Mouse (Mus musculus): ENCODE data around the gene Fbxo44. TPM values are rescaled to one million over a fixed set of nuclear protein-coding genes. Genes with fewer than 3 reads are reported as not detected.
A peak's percentile ranks its signal among the peaks of the same experiment; 100 is the strongest.

Gene Fbxo44
- polyA plus RNA-seq, 1 experiment from 2014 or later: 20.6 TPM

DNA sequence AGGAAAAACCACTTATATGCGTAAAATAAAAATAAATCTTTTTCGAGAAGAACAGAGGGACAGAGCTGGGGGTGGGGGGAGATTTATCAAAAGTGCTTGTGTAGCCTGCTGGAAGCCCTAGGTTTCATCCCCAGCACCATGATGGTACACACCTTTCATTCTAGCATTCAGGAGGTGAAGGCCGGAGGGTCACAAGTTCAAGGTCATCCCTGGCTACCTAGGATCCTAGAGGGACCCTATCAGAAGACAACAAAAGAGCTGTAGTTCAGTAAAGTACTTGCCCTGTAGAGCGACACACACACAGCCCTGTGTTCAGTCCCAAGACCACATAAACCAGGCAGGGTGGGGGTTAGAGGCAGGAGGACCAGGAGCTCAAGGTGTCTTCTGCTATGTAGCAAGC is 6.3 kb downstream of the Fbxo44 start:
- Histone ChIP-seq H3K4me2 (replicated peaks; ENCODE audit: low read depth, low read length) (no peak overlapping the region), H3K9ac (replicated peaks; ENCODE audit: low read length) (no peak overlapping the region), H3K4me1 (ENCODE audit: insufficient read depth, low read length) (peaks cover 29% of the 10 kb centered on the region), H3K27me3 (ENCODE audit: insufficient read depth, low read length) (peaks cover 4% of the 10 kb centered on the region; the same call in 1 of the 2 replicates), H3K36me3 (ENCODE audit: insufficient read depth, low read length) (0 out of 2 replicates have a peak, but pooled peaks cover 7% of the 10 kb centered on the region), H3K9me3 (ENCODE audit: low read length) (no peaks in the 10 kb centered on the region), H3K27ac (ENCODE audit: low read length) (no peak overlapping the region), H3K4me3 (ENCODE audit: low read length) (no peak overlapping the region)
- no peak for ATAC-seq (ENCODE audit: low FRiP score, low TSS enrichment)
- WGBS: 92% methylated on average over 4 of the region's 4 CpGs

DNA sequence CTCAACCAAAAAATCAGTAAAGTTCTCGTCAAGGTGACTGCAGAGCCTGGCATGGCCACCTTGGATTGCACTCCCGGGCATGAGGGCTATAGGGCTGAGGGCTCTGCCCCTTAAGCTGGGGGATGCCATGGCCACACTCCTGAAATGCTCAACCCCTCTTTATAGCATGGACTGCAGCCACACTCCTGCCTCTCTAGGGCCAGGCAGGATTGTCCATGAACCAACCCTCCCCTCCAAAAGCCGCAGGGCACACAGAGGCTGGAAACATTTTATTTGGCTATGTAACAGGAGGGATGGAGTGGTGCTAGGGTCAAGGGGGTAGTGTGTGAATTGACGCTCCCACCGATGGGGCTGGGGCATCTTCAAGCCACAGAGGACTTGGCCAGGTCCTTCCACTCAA is 7.7 kb downstream of the Fbxo44 start:
- H3K27me3 ChIP-seq (ENCODE audit: insufficient read depth, low read length): no peaks in the 10 kb centered on the region
- ATAC-seq (ENCODE audit: low FRiP score, low TSS enrichment): no peak
- WGBS: 89% methylated on average over 5 of the region's 5 CpGs
- no peaks in the 10 kb centered on the region for H3K9me3 ChIP-seq (ENCODE audit: low read length)
- H3K4me1 ChIP-seq (ENCODE audit: insufficient read depth, low read length): peaks cover 22% of the 10 kb centered on the region
- no peak overlapping the region for H3K4me3 ChIP-seq (ENCODE audit: low read length)
- 0 out of 2 replicates have a peak, but pooled peaks cover 7% of the 10 kb centered on the region for H3K36me3 ChIP-seq (ENCODE audit: insufficient read depth, low read length)
- H3K4me2 ChIP-seq (replicated peaks; ENCODE audit: low read depth, low read length): no peak overlapping the region
- no peak overlapping the region for H3K9ac ChIP-seq (replicated peaks; ENCODE audit: low read length)
- H3K27ac ChIP-seq (ENCODE audit: low read length): no peak overlapping the region

GRCm38 (mm10) chr4:148151267-148152168 is 8.8 kb downstream of the Fbxo44 start, which contains the start of gene Fbxo6:
Gene Fbxo6 (minus strand): TSS chr4:148152140.
- Histone ChIP-seq H3K4me1 (ENCODE audit: insufficient read depth, low read length) (peaks cover 22% of the 10 kb centered on the region), H3K27me3 (ENCODE audit: insufficient read depth, low read length) (no peaks in the 10 kb centered on the region), H3K4me2 (replicated peaks; ENCODE audit: low read depth, low read length) (peak within 1 kb of the TSS; percentile 93), H3K9me3 (ENCODE audit: low read length) (no peaks in the 10 kb centered on the region), H3K4me3 (ENCODE audit: low read length) (peak within 1 kb of the TSS; percentile 71), H3K9ac (replicated peaks; ENCODE audit: low read length) (peak within 1 kb of the TSS; percentile 83), H3K27ac (ENCODE audit: low read length) (peak within 1 kb of the TSS; percentile 87), H3K36me3 (ENCODE audit: insufficient read depth, low read length) (0 out of 2 replicates have a peak, but pooled peaks cover 7% of the 10 kb centered on the region)
- WGBS: under 1% methylated on average over 67 of the region's 67 CpGs
- ATAC-seq (ENCODE audit: low FRiP score, low TSS enrichment): peak; percentile 86

GRCm38 (mm10) chr4:148150953-148151266 is 9.4 kb downstream of the Fbxo44 start:
- Histone ChIP-seq H3K9ac (replicated peaks; ENCODE audit: low read length) (peak overlapping the region; percentile 83; the same call in 1 of the 2 replicates), H3K4me1 (ENCODE audit: insufficient read depth, low read length) (peaks cover 22% of the 10 kb centered on the region), H3K9me3 (ENCODE audit: low read length) (no peaks in the 10 kb centered on the region), H3K27me3 (ENCODE audit: insufficient read depth, low read length) (no peaks in the 10 kb centered on the region), H3K36me3 (ENCODE audit: insufficient read depth, low read length) (peaks cover 3% of the 10 kb centered on the region; the same call in 1 of the 2 replicates), H3K4me2 (replicated peaks; ENCODE audit: low read depth, low read length) (peak overlapping the region; percentile 93), H3K27ac (ENCODE audit: low read length) (peak overlapping the region; percentile 64), H3K4me3 (ENCODE audit: low read length) (peak overlapping the region; percentile 71)
- 24% methylated on average over 3 of the region's 3 CpGs for WGBS
- no peak for ATAC-seq (ENCODE audit: low FRiP score, low TSS enrichment)

DNA sequence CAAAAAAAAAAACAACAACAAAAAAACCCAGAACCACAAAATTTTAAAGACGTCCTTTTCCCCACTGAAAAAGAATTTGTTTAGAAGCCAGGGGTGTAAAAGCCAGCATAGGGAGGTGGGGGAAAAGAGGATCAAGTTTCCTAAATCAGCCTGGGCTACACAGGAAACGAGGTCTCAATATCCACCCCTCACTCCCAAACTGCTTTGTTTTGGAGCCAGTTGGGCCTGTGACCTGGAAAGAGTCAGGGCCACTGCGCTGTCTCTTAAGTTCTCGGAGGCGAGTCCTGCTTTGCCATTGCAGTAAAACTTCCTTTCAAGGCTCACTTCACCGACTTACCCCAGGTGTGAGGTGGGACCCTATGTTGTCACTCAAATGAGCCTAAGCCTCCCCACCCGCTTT is 10.0 kb downstream of the Fbxo44 start:
- Histone ChIP-seq H3K4me2 (replicated peaks; ENCODE audit: low read depth, low read length) (no peak overlapping the region; the same call in none of the 2 replicates), H3K9ac (replicated peaks; ENCODE audit: low read length) (peak overlapping the region; percentile 20; the same call in 1 of the 2 replicates), H3K4me1 (ENCODE audit: insufficient read depth, low read length) (peaks cover 22% of the 10 kb centered on the region), H3K9me3 (ENCODE audit: low read length) (no peaks in the 10 kb centered on the region), H3K27ac (ENCODE audit: low read length) (peak overlapping the region; percentile 64), H3K36me3 (ENCODE audit: insufficient read depth, low read length) (peaks cover 7% of the 10 kb centered on the region), H3K4me3 (ENCODE audit: low read length) (no peak overlapping the region), H3K27me3 (ENCODE audit: insufficient read depth, low read length) (no peaks in the 10 kb centered on the region)
- ATAC-seq (ENCODE audit: low FRiP score, low TSS enrichment): no peak
- WGBS: 28% methylated on average over 7 of the region's 7 CpGs

- Histone ChIP-seq H3K4me3 (ENCODE audit: low read length) (no peak overlapping the region), H3K36me3 (ENCODE audit: insufficient read depth, low read length) (peaks cover 14% of the 10 kb centered on the region), H3K27me3 (ENCODE audit: insufficient read depth, low read length) (no peaks in the 10 kb centered on the region), H3K4me2 (replicated peaks; ENCODE audit: low read depth, low read length) (peak overlapping the region; percentile 11; the same call in 1 of the 2 replicates), H3K27ac (ENCODE audit: low read length) (peak overlapping the region; percentile 64), H3K9me3 (ENCODE audit: low read length) (no peaks in the 10 kb centered on the region), H3K4me1 (ENCODE audit: insufficient read depth, low read length) (peaks cover 22% of the 10 kb centered on the region), H3K9ac (replicated peaks; ENCODE audit: low read length) (0 out of 2 replicates have a peak overlapping the region, but pooled peaks have one; percentile 20)
- no peak for ATAC-seq (ENCODE audit: low FRiP score, low TSS enrichment)
- WGBS: 30% methylated on average over 12 of the region's 12 CpGs
These were observed 10.7 kb downstream of the Fbxo44 start for GRCm38 (mm10) chr4:148149540-148149939.

GRCm38 (mm10) chr4:148147714-148148113 is 12.6 kb downstream of the Fbxo44 start:
- Histone ChIP-seq H3K4me1 (ENCODE audit: insufficient read depth, low read length) (peaks cover 22% of the 10 kb centered on the region), H3K4me2 (replicated peaks; ENCODE audit: low read depth, low read length) (no peak overlapping the region), H3K9me3 (ENCODE audit: low read length) (no peaks in the 10 kb centered on the region), H3K9ac (replicated peaks; ENCODE audit: low read length) (no peak overlapping the region), H3K27ac (ENCODE audit: low read length) (no peak overlapping the region), H3K4me3 (ENCODE audit: low read length) (no peak overlapping the region), H3K27me3 (ENCODE audit: insufficient read depth, low read length) (no peaks in the 10 kb centered on the region), H3K36me3 (ENCODE audit: insufficient read depth, low read length) (peaks cover 16% of the 10 kb centered on the region)
- WGBS: 93% methylated on average over 2 of the region's 2 CpGs
- ATAC-seq (ENCODE audit: low FRiP score, low TSS enrichment): no peak

DNA sequence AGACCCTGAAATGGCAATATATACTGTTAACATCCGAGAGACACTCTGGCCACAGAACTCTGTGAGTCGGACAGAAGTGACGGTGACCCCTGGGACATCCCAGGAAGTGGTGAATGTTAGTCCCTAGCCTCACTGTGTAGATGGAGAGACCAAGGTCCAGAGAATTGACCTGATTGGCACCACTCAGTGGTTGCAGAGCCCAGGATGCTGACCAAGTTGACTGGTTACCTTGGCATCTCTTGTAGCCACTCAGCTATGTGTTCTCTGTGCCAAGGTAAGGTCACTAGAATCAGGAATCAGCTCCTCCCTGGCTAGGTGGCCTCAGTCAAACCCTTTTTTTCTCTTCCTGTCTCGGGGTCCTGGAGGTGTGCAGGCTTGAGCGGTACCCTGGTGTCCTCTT is 16.6 kb downstream of the Fbxo44 start:
- H3K9me3 ChIP-seq (ENCODE audit: low read length): no peaks in the 10 kb centered on the region
- H3K4me2 ChIP-seq (replicated peaks; ENCODE audit: low read depth, low read length): no peak overlapping the region
- H3K4me3 ChIP-seq (ENCODE audit: low read length): no peak overlapping the region
- no peak overlapping the region for H3K9ac ChIP-seq (replicated peaks; ENCODE audit: low read length)
- 86% methylated on average over 5 of the region's 5 CpGs for WGBS
- H3K27ac ChIP-seq (ENCODE audit: low read length): no peak overlapping the region
- H3K4me1 ChIP-seq (ENCODE audit: insufficient read depth, low read length): peaks cover 12% of the 10 kb centered on the region; the same call in 1 of the 2 replicates
- no peak for ATAC-seq (ENCODE audit: low FRiP score, low TSS enrichment)
- peaks cover 16% of the 10 kb centered on the region for H3K36me3 ChIP-seq (ENCODE audit: insufficient read depth, low read length)
- H3K27me3 ChIP-seq (ENCODE audit: insufficient read depth, low read length): no peaks in the 10 kb centered on the region; the same call in 1 of the 2 replicates

GRCm38 (mm10) chr4:148140098-148141011 is 19.9 kb downstream of the Fbxo44 start:
- under 1% methylated on average over 64 of the region's 65 CpGs for WGBS
- Histone ChIP-seq H3K27me3 (ENCODE audit: insufficient read depth, low read length) (peaks cover 5% of the 10 kb centered on the region; the same call in 1 of the 2 replicates), H3K9ac (replicated peaks; ENCODE audit: low read length) (peak overlapping the region; percentile 81), H3K27ac (ENCODE audit: low read length) (peak overlapping the region; percentile 95), H3K36me3 (ENCODE audit: insufficient read depth, low read length) (peaks cover 10% of the 10 kb centered on the region), H3K9me3 (ENCODE audit: low read length) (no peaks in the 10 kb centered on the region), H3K4me3 (ENCODE audit: low read length) (peak overlapping the region; percentile 84), H3K4me1 (ENCODE audit: insufficient read depth, low read length) (peaks cover 12% of the 10 kb centered on the region; the same call in 1 of the 2 replicates), H3K4me2 (replicated peaks; ENCODE audit: low read depth, low read length) (peak overlapping the region; percentile 93)
- peak; percentile 92 for ATAC-seq (ENCODE audit: low FRiP score, low TSS enrichment)

Data from kidney, embryonic 16.5 days (tissue).